In the genomic region with DNA sequence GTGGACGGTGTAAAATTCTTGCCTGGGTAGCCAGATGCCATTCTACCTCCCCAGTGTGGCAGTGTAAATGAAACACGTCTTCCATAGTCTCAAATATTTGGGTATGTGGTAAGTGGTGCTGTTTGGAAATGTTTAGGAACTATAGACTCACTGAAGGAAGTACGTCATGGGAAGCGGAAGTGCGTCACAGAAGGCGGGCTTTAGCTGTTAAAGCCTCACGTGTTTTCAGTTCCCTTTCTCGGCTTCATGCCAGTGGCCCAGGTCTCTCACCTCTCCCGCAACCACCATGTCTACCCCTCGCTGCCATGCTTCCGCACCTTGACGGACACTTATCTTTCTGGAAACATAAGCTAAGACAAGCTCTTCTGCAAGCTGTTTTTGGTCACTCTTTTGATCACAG, we compare ENCODE assay signal across 25 mouse cellular contexts.
"Had no signal": no experiment of that assay in that cellular context is flagged by ENCODE, and none has a peak within 500 bp of the region (broad histone marks: within the 10 kb centered on the region; RNA-seq: fewer than 3 reads in every experiment).

No protein-coding gene starts in this region.

- H3K4me3 ChIP-seq: layer of hippocampus, adult 2 months; limb, embryonic 12.5 days; limb, embryonic 15.5 days; liver, embryonic 12.5 days; liver, embryonic 15.5 days; megakaryocyte, embryonic 14.5 days; midbrain, embryonic 10.5 days; midbrain, embryonic 13.5 days; neural tube, embryonic 12.5 days; neural tube, embryonic 15.5 days; stomach, embryonic 15.5 days had no signal

- H3K36me3 ChIP-seq: limb, embryonic 12.5 days; limb, embryonic 15.5 days; liver, embryonic 12.5 days; liver, embryonic 15.5 days; midbrain, embryonic 10.5 days; midbrain, embryonic 13.5 days; neural tube, embryonic 12.5 days; neural tube, embryonic 15.5 days; stomach, embryonic 15.5 days had no signal

- DNase-seq: kidney, adult 18-20 months; kidney, adult 9 months; kidney, postnatal 25 days; left cerebral cortex, postnatal 4 days; lung, adult 2 months; lung, postnatal 14 days; right cerebral cortex, postnatal 25 days; spleen, adult 18-20 months; thymus, adult 2 months; thymus, postnatal 14 days; thymus, postnatal 4 days had no signal

- H3K27me3 ChIP-seq: limb, embryonic 12.5 days; limb, embryonic 15.5 days; liver, embryonic 12.5 days; liver, embryonic 15.5 days; megakaryocyte, embryonic 14.5 days; midbrain, embryonic 13.5 days; neural tube, embryonic 12.5 days; neural tube, embryonic 15.5 days; stomach, embryonic 15.5 days had no signal

- H3K27ac ChIP-seq: kidney, postnatal 0 days; layer of hippocampus, adult 2 months; limb, embryonic 12.5 days; limb, embryonic 15.5 days; liver, embryonic 12.5 days; midbrain, embryonic 10.5 days; midbrain, embryonic 13.5 days; neural tube, embryonic 12.5 days; neural tube, embryonic 15.5 days; stomach, embryonic 15.5 days had no signal

- H3K4me1 ChIP-seq: limb, embryonic 15.5 days; liver, embryonic 12.5 days; megakaryocyte, embryonic 14.5 days; midbrain, embryonic 13.5 days; stomach, embryonic 15.5 days had no signal

- ATAC-seq: intestine, embryonic 16.5 days; liver, embryonic 12.5 days; midbrain, embryonic 13.5 days; midbrain, embryonic 16.5 days had no signal

- H3K9ac ChIP-seq: limb, embryonic 12.5 days; limb, embryonic 15.5 days; liver, embryonic 12.5 days; liver, embryonic 15.5 days; midbrain, embryonic 13.5 days; neural tube, embryonic 12.5 days; neural tube, embryonic 15.5 days; stomach, embryonic 15.5 days had no signal

- H3K4me2 ChIP-seq: limb, embryonic 12.5 days; limb, embryonic 15.5 days; liver, embryonic 12.5 days; liver, embryonic 15.5 days; midbrain, embryonic 13.5 days; neural tube, embryonic 12.5 days; neural tube, embryonic 15.5 days; stomach, embryonic 15.5 days had no signal

- H3K9me3 ChIP-seq: limb, embryonic 12.5 days; limb, embryonic 15.5 days; liver, embryonic 12.5 days; liver, embryonic 15.5 days; megakaryocyte, embryonic 14.5 days; midbrain, embryonic 10.5 days; midbrain, embryonic 13.5 days; neural tube, embryonic 12.5 days; neural tube, embryonic 15.5 days; stomach, embryonic 15.5 days had no signal
